Mouse (Mus musculus): ENCODE measurements around the gene Ubxn6. TPM values are rescaled to one million over a fixed set of nuclear protein-coding genes. Genes with fewer than 3 reads are reported as not detected.

Gene Ubxn6
- polyA plus RNA-seq, 1 experiment from 2014 or later: 75.6 TPM

DNA sequence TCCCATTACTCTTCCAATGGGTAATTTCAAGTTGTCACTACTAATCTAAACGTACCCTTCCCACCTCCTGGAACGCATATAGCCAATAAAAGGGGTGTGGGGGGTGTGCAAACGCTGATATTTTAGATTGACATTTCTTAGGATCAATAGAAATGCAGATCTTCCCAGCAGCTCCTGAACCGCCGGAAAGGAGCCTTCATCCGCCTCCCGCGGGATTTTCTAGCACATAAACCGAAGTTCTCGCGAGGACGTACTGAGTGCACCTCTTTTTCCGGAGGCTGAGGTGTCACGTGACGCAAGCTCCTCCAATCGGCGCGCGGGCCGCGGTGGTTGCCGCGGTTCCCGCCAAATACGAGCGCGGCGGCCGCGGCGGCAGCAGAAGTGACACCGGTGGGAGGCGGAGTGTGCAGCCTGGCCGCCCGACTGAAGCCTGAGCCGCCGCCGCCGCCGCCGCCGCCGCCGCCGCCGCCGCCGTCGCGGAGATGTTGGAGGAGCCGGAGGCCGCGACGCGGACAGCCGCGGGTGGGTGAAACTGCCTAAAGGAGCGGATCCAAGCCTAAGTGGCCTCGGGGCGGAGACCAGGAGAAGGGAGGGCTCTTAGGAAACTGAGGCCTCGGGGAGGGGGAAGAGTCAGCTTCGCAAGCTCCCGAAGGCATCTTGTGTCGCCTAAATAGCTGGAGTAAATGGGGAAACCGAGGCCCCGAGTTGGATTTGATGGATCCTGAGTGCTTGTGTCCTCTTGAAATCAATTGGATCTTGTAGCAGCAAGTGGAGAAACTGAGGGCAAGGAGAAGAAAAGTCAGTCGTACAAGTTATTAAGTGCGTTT is 34.6 kb downstream of the Ubxn6 start, which contains the start of gene Chaf1a:
Gene Chaf1a (plus strand): TSS at position 410 of the 827 bp plus-strand sequence.
- H3K36me3 ChIP-seq (replicated peaks; ENCODE audit: control insufficient read depth, insufficient read depth): no peaks in the 10 kb centered on the region
- H3K4me2 ChIP-seq (replicated peaks): peak within 1 kb of the TSS; percentile 90
- peak; percentile 87 for ATAC-seq (ENCODE audit: low FRiP score)
- H3K9me3 ChIP-seq (ENCODE audit: control insufficient read depth, low read length): no peaks in the 10 kb centered on the region
- under 1% methylated on average over 68 of the region's 68 CpGs for WGBS
- peak within 1 kb of the TSS; percentile 59 for H3K9ac ChIP-seq
- no peaks in the 10 kb centered on the region for H3K27me3 ChIP-seq (ENCODE audit: control insufficient read depth, insufficient read depth, low read length)
- H3K4me1 ChIP-seq (replicated peaks; ENCODE audit: control insufficient read depth, insufficient read depth, low read length): peaks cover 14% of the 10 kb centered on the region; the same call in 1 of the 2 replicates
- peak; percentile 99 for DNase-seq (ENCODE audit: low spot score)
- H3K27ac ChIP-seq: peak within 1 kb of the TSS; percentile 59
- H3K4me3 ChIP-seq (replicated peaks; ENCODE audit: low read length): peak within 1 kb of the TSS; percentile 61

- H3K4me3 ChIP-seq (replicated peaks; ENCODE audit: low read length): peak overlapping the region; percentile 61
- H3K4me2 ChIP-seq (replicated peaks): peak overlapping the region; percentile 90; the same call in 1 of the 2 replicates
- no peaks in the 10 kb centered on the region for H3K9me3 ChIP-seq (ENCODE audit: control insufficient read depth, low read length)
- no peak overlapping the region for H3K9ac ChIP-seq
- 81% methylated on average over 4 of the region's 4 CpGs for WGBS
- H3K36me3 ChIP-seq (replicated peaks; ENCODE audit: control insufficient read depth, insufficient read depth): peaks cover 5% of the 10 kb centered on the region
- ATAC-seq (ENCODE audit: low FRiP score): no peak
- DNase-seq (ENCODE audit: low spot score): no peak
- peaks cover 19% of the 10 kb centered on the region; the same call in 1 of the 2 replicates for H3K4me1 ChIP-seq (replicated peaks; ENCODE audit: control insufficient read depth, insufficient read depth, low read length)
- no peak overlapping the region for H3K27ac ChIP-seq
- H3K27me3 ChIP-seq (ENCODE audit: control insufficient read depth, insufficient read depth, low read length): no peaks in the 10 kb centered on the region
These were observed 35.5 kb downstream of the Ubxn6 start for GRCm38 (mm10) chr17:56039345-56039744.

GRCm38 (mm10) chr17:56038583-56039261 is 36.1 kb downstream of the Ubxn6 start:
- Histone ChIP-seq H3K9me3 (ENCODE audit: control insufficient read depth, low read length) (no peaks in the 10 kb centered on the region), H3K4me3 (replicated peaks; ENCODE audit: low read length) (no peak overlapping the region), H3K36me3 (replicated peaks; ENCODE audit: control insufficient read depth, insufficient read depth) (peaks cover 11% of the 10 kb centered on the region), H3K27ac (no peak overlapping the region), H3K27me3 (ENCODE audit: control insufficient read depth, insufficient read depth, low read length) (no peaks in the 10 kb centered on the region), H3K4me1 (replicated peaks; ENCODE audit: control insufficient read depth, insufficient read depth, low read length) (peaks cover 19% of the 10 kb centered on the region; the same call in 1 of the 2 replicates), H3K9ac (no peak overlapping the region), H3K4me2 (replicated peaks) (no peak overlapping the region)
- WGBS: 88% methylated on average over 8 of the region's 8 CpGs
- ATAC-seq (ENCODE audit: low FRiP score) (no peak), DNase-seq (ENCODE audit: low spot score) (no peak)

- WGBS: 37% methylated on average over 13 of the region's 13 CpGs
- Histone ChIP-seq H3K27me3 (ENCODE audit: control insufficient read depth, insufficient read depth, low read length) (no peaks in the 10 kb centered on the region), H3K9ac (peak overlapping the region; percentile 18), H3K9me3 (ENCODE audit: control insufficient read depth, low read length) (no peaks in the 10 kb centered on the region), H3K27ac (no peak overlapping the region), H3K4me3 (replicated peaks; ENCODE audit: low read length) (peak overlapping the region; percentile 94; the same call in 1 of the 2 replicates), H3K4me2 (replicated peaks) (peak overlapping the region; percentile 61), H3K4me1 (replicated peaks; ENCODE audit: control insufficient read depth, insufficient read depth, low read length) (peaks cover 19% of the 10 kb centered on the region; the same call in 1 of the 2 replicates), H3K36me3 (replicated peaks; ENCODE audit: control insufficient read depth, insufficient read depth) (peaks cover 27% of the 10 kb centered on the region)
- ATAC-seq (ENCODE audit: low FRiP score) (peak; percentile 23), DNase-seq (ENCODE audit: low spot score) (no peak)
These were observed 37.9 kb downstream of the Ubxn6 start for GRCm38 (mm10) chr17:56036901-56037287.

- Histone ChIP-seq H3K27me3 (ENCODE audit: control insufficient read depth, insufficient read depth, low read length) (no peaks in the 10 kb centered on the region), H3K4me1 (replicated peaks; ENCODE audit: control insufficient read depth, insufficient read depth, low read length) (peaks cover 19% of the 10 kb centered on the region; the same call in 1 of the 2 replicates), H3K27ac (peak within 1 kb of the TSS; percentile 91), H3K4me3 (replicated peaks; ENCODE audit: low read length) (peak within 1 kb of the TSS; percentile 94), H3K9ac (peak within 1 kb of the TSS; percentile 94), H3K4me2 (replicated peaks) (peak within 1 kb of the TSS; percentile 61), H3K9me3 (ENCODE audit: control insufficient read depth, low read length) (no peaks in the 10 kb centered on the region), H3K36me3 (replicated peaks; ENCODE audit: control insufficient read depth, insufficient read depth) (peaks cover 28% of the 10 kb centered on the region)
- DNase-seq (ENCODE audit: low spot score) (peak; percentile 99), ATAC-seq (ENCODE audit: low FRiP score) (peak; percentile 91)
- WGBS: under 1% methylated on average over 73 of the region's 74 CpGs
These were observed 38.5 kb downstream of the Ubxn6 start, which contains the start of gene Sh3gl1 for GRCm38 (mm10) chr17:56036176-56036900. Gene Sh3gl1, minus strand, starts transcription at chr17:56036635.

GRCm38 (mm10) chr17:56035216-56035615 is 39.6 kb downstream of the Ubxn6 start:
- Histone ChIP-seq H3K4me3 (replicated peaks; ENCODE audit: low read length) (peak overlapping the region; percentile 94), H3K9ac (peak overlapping the region; percentile 94), H3K9me3 (ENCODE audit: control insufficient read depth, low read length) (no peaks in the 10 kb centered on the region), H3K4me1 (replicated peaks; ENCODE audit: control insufficient read depth, insufficient read depth, low read length) (peaks cover 12% of the 10 kb centered on the region; the same call in 1 of the 2 replicates), H3K27me3 (ENCODE audit: control insufficient read depth, insufficient read depth, low read length) (no peaks in the 10 kb centered on the region), H3K36me3 (replicated peaks; ENCODE audit: control insufficient read depth, insufficient read depth) (peaks cover 28% of the 10 kb centered on the region), H3K4me2 (replicated peaks) (peak overlapping the region; percentile 61), H3K27ac (no peak overlapping the region)
- no peak for ATAC-seq (ENCODE audit: low FRiP score)
- WGBS: 83% methylated on average over 4 of the region's 4 CpGs
- DNase-seq (ENCODE audit: low spot score): no peak

GRCm38 (mm10) chr17:56034726-56035100 is 40.1 kb downstream of the Ubxn6 start:
- no peaks in the 10 kb centered on the region for H3K27me3 ChIP-seq (ENCODE audit: control insufficient read depth, insufficient read depth, low read length)
- H3K4me2 ChIP-seq (replicated peaks): peak overlapping the region; percentile 61
- 0 out of 2 replicates have a peak overlapping the region, but pooled peaks have one; percentile 94 for H3K9ac ChIP-seq
- H3K4me1 ChIP-seq (replicated peaks; ENCODE audit: control insufficient read depth, insufficient read depth, low read length): peaks cover 12% of the 10 kb centered on the region; the same call in 1 of the 2 replicates
- no peaks in the 10 kb centered on the region for H3K9me3 ChIP-seq (ENCODE audit: control insufficient read depth, low read length)
- 95% methylated on average over 6 of the region's 6 CpGs for WGBS
- DNase-seq (ENCODE audit: low spot score) (no peak), ATAC-seq (ENCODE audit: low FRiP score) (no peak)
- H3K27ac ChIP-seq: no peak overlapping the region
- peak overlapping the region; percentile 94; the same call in 1 of the 2 replicates for H3K4me3 ChIP-seq (replicated peaks; ENCODE audit: low read length)
- H3K36me3 ChIP-seq (replicated peaks; ENCODE audit: control insufficient read depth, insufficient read depth): peaks cover 28% of the 10 kb centered on the region

- Histone ChIP-seq H3K9ac (no peak overlapping the region), H3K36me3 (replicated peaks; ENCODE audit: control insufficient read depth, insufficient read depth) (peaks cover 29% of the 10 kb centered on the region), H3K4me1 (replicated peaks; ENCODE audit: control insufficient read depth, insufficient read depth, low read length) (peaks cover 12% of the 10 kb centered on the region; the same call in 1 of the 2 replicates), H3K27me3 (ENCODE audit: control insufficient read depth, insufficient read depth, low read length) (no peaks in the 10 kb centered on the region), H3K4me2 (replicated peaks) (0 out of 2 replicates have a peak overlapping the region, but pooled peaks have one; percentile 61), H3K4me3 (replicated peaks; ENCODE audit: low read length) (no peak overlapping the region), H3K27ac (no peak overlapping the region), H3K9me3 (ENCODE audit: control insufficient read depth, low read length) (no peaks in the 10 kb centered on the region)
- no peak for DNase-seq (ENCODE audit: low spot score)
- no peak for ATAC-seq (ENCODE audit: low FRiP score)
- 91% methylated on average over 7 of the region's 7 CpGs for WGBS
These were observed 40.6 kb downstream of the Ubxn6 start for GRCm38 (mm10) chr17:56034040-56034725.

All from hindbrain, embryonic 14.5 days (tissue).